Mouse (Mus musculus) heart, embryonic 14.5 days (tissue): Measurements from ENCODE around the gene Sgo2a. TPM values are rescaled to one million over a fixed set of nuclear protein-coding genes. Genes with fewer than 3 reads are reported as not detected.

ENCODE experiments used
- ATAC-seq: fragments of 200-750 bp; cut with Nextera tagmentation; 2 replicates; pipeline ENCODE4 v1.8.0; 2017; ENCODE audit warnings: low read depth, moderate TSS enrichment; ENCODE audit not compliant: insufficient number of reproducible peaks, insufficient read depth, low FRiP score
- H3K27ac ChIP-seq, 2 experiments: fragments of 200-500 bp in 1 of 2; fragments of 300-500 bp in 1 of 2; sonication (generic) in 1 of 2; replicated peaks in 1 of 2; 2 replicates each; pipeline ENCODE4 v1.5.1; 2012 to 2014; ENCODE audit warnings: low read depth in 2 of 2, low read length in 2 of 2, control low read depth in 1 of 2, mild to moderate bottlenecking in 1 of 2, mixed read lengths in 1 of 2; ENCODE audit not compliant: control insufficient read depth in 1 of 2, insufficient read depth in 1 of 2
- H3K27me3 ChIP-seq: fragments of 300-500 bp; sonication (generic); 2 replicates; pipeline ENCODE4 v1.6.1; 2014; ENCODE audit warnings: mild to moderate bottlenecking, low read length, control low read depth; ENCODE audit not compliant: control insufficient read depth, insufficient read depth
- H3K36me3 ChIP-seq: fragments of 300-500 bp; sonication (generic); 2 replicates; pipeline ENCODE4 v1.6.1; 2014; ENCODE audit warnings: mild to moderate bottlenecking, control low read depth, low read length, mixed read lengths; ENCODE audit not compliant: control insufficient read depth, insufficient read depth
- H3K4me1 ChIP-seq, 2 experiments: fragments of 200-500 bp in 1 of 2; fragments of 300-500 bp in 1 of 2; sonication (generic) in 1 of 2; 2 replicates each; pipeline ENCODE4 v1.6.1; 2012 to 2014; ENCODE audit warnings: low read length in 2 of 2, control low read depth in 1 of 2, mixed read lengths in 1 of 2; ENCODE audit not compliant: control insufficient read depth in 2 of 2, insufficient read depth in 2 of 2
- H3K4me2 ChIP-seq: fragments of 300-500 bp; sonication (generic); 2 replicates; pipeline ENCODE4 v1.6.1; 2014; ENCODE audit warnings: mild to moderate bottlenecking, low read length
- H3K4me3 ChIP-seq, 2 experiments: fragments of 200-500 bp in 1 of 2; fragments of 300-500 bp in 1 of 2; sonication (generic) in 1 of 2; 2 replicates each; pipeline ENCODE4 v1.5.1; 2012 to 2014; ENCODE audit warnings: low read length in 2 of 2, mild to moderate bottlenecking in 2 of 2, control low read depth in 1 of 2, low read depth in 1 of 2, moderate library complexity in 1 of 2; ENCODE audit not compliant: control insufficient read depth in 1 of 2, insufficient read depth in 1 of 2
- H3K9ac ChIP-seq: fragments of 300-500 bp; sonication (generic); 2 replicates; pipeline ENCODE4 v1.6.1; 2014; ENCODE audit warnings: mild to moderate bottlenecking, low read length
- H3K9me3 ChIP-seq: fragments of 300-500 bp; sonication (generic); 2 replicates; pipeline ENCODE4 v1.6.1; 2016; ENCODE audit warnings: low read length, control low read depth; ENCODE audit not compliant: control insufficient read depth
- WGBS: fragments of 180-500 bp; shearing (Covaris S2); extraction: QIAGEN DNeasy Blood & Tissue Kit; methylation state at CpG from one replicate; pipeline ENCODE4 v1.1.7; 2014; 5-methylcytosine and 5-hydroxymethylcytosine counted together
- polyA plus RNA-seq: library from polyadenylated mRNA; unstranded; fragments of >200 nt; fragmentation: Nextera tagmentation; extraction: Ambion mirVana; gene quantifications from 2 replicates; pipeline ENCODE4 v1.2.1, GENCODE M21; 2014

The Sgo2a gene
- polyA plus RNA-seq, 1 experiment from 2014 or later, result 18.8 TPM

- WGBS, result 77% methylated on average over 1 of the region's 1 CpGs
Observed at GRCm38 (mm10) chr1:58071509-58071908, 75.7 kb downstream of the Sgo2a start.

GRCm38 (mm10) chr1:58072416-58072815 is 76.6 kb downstream of the Sgo2a start:
- 60% methylated on average over 2 of the region's 2 CpGs for WGBS
- no peak overlapping the region for H3K4me2 ChIP-seq
- no peak overlapping the region for H3K27ac ChIP-seq
- ATAC-seq, result no peak
- no peak overlapping the region for H3K4me3 ChIP-seq
- no peaks in the 10 kb centered on the region for H3K9me3 ChIP-seq
- no peaks in the 10 kb centered on the region for H3K36me3 ChIP-seq
- H3K27me3 ChIP-seq, result no peaks in the 10 kb centered on the region
- peaks cover 0 to 2% of the 10 kb centered on the region in 2 experiments; a peak in 1 of 4 replicates for H3K4me1 ChIP-seq
- H3K9ac ChIP-seq, result no peak overlapping the region

More at GRCm38 (mm10) chr1:58071509-58071908, 75.7 kb downstream of the Sgo2a start:
- Histone ChIP-seq H3K9ac (no peak overlapping the region), H3K36me3 (no peaks in the 10 kb centered on the region), H3K4me1 (peaks cover 0 to 2% of the 10 kb centered on the region in 2 experiments; a peak in 1 of 4 replicates), H3K27ac (no peak overlapping the region), H3K27me3 (no peaks in the 10 kb centered on the region), H3K9me3 (no peaks in the 10 kb centered on the region), H3K4me2 (no peak overlapping the region), H3K4me3 (no peak overlapping the region)
- ATAC-seq, result no peak

- 71% methylated on average over 12 of the region's 12 CpGs for WGBS
- Histone ChIP-seq H3K36me3 (no peaks in the 10 kb centered on the region), H3K4me1 (peaks cover 0 to 2% of the 10 kb centered on the region in 2 experiments; a peak in 1 of 4 replicates), H3K27ac (no peak overlapping the region), H3K9ac (no peak overlapping the region), H3K9me3 (no peaks in the 10 kb centered on the region), H3K4me2 (no peak overlapping the region), H3K27me3 (no peaks in the 10 kb centered on the region), H3K4me3 (no peak overlapping the region)
- ATAC-seq, result no peak
Observed at GRCm38 (mm10) chr1:58072991-58073730, 77.4 kb downstream of the Sgo2a start.

- no peak for ATAC-seq
- Histone ChIP-seq H3K36me3 (no peaks in the 10 kb centered on the region), H3K9ac (no peak overlapping the region), H3K4me1 (peaks cover 0 to 2% of the 10 kb centered on the region in 2 experiments; a peak in 1 of 4 replicates), H3K27ac (no peak overlapping the region), H3K4me2 (no peak overlapping the region), H3K4me3 (no peak overlapping the region), H3K27me3 (no peaks in the 10 kb centered on the region), H3K9me3 (no peaks in the 10 kb centered on the region)
- WGBS, result 92% methylated on average over 2 of the region's 2 CpGs
Observed at GRCm38 (mm10) chr1:58074266-58074665, 78.5 kb downstream of the Sgo2a start.

Other genes with a start within 250 kb of the Sgo2a start
- 61.6 and 70.0 TPM in 2 replicates for gene Spats2l, start 221.8 kb upstream of the Sgo2a start, polyA plus RNA-seq
- 11.1 and 11.3 TPM in 2 replicates for gene Kctd18, start 23.0 kb downstream of the Sgo2a start, polyA plus RNA-seq
- gene Aox1, start 34.0 kb downstream of the Sgo2a start, polyA plus RNA-seq, result 0.89 and 0.98 TPM in 2 replicates
- gene Aox3, start 117.2 kb downstream of the Sgo2a start, polyA plus RNA-seq, result 0.05 TPM in 1 of 2 replicates, not detected in the other
- gene Aox4, start 214.4 kb downstream of the Sgo2a start, polyA plus RNA-seq, result 0.24 and 0.49 TPM in 2 replicates